Mouse (Mus musculus) cerebellum, adult 8-10 months (tissue): Measurements from ENCODE around the gene Akr1c20.

Source experiments
- DNase-seq: peaks from one replicate; pipeline ENCODE4 v3.0.0; 2022

Gene Akr1c20

DNA sequence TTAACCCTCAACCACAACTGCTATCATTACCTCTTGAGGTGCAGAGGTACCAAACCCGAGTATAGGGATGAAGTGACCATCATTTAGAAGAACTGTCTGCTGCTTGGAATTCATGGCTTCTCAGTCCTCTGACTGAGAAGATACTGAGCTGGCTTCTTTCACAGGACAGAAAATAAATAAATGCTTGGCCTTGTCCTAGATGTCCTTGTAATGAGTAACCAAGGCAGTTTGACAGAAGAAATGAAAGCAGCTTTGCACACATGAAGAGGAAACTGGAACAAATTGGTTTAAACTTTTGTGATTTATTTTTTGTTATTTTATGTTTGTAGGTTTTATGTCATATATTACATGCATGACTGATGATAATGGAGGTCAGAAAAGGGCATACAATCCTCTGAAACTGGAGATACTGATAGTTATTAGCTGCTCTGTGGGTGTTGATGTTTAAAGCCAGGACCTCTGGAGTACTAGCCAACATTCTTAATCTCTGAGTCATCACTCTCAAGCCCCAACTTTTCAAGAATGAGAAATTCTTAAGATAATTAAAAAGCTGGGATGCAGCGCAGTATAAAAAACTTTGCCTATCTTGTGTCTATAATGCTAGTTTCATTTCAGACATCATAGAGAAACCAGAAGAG, at the start of gene Akr1c20:
Gene Akr1c20, minus strand, starts transcription at position 145 of the 638 bp plus-strand sequence.
- no peak for DNase-seq

- DNase-seq = no peak
Observed at GRCm38 (mm10) chr13:4565996-4566395, 42.9 kb upstream of the Akr1c20 start.

- DNase-seq = no peak
Observed at GRCm38 (mm10) chr13:4560500-4560899, 37.4 kb upstream of the Akr1c20 start.

DNA sequence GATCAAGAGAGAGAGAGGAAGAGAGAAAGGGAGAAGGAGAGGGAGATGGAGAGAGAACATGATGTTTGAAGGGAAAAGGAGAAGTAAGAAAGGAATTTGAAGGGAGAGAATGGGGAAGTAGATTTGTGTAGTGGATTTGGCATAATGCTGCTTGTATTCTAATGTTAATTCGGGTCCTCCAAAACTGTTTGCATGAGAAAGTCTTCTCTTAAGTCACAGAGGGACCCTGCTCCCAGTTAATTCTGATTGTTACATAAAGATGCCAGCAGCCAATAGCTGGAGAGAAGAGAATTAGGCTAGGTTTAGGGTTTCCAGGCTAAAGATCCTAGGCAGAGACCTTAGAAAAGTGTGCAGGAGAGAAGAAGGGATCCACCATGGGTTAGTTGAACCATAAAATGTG, 36.0 kb upstream of the Akr1c20 start:
- no peak for DNase-seq

DNA sequence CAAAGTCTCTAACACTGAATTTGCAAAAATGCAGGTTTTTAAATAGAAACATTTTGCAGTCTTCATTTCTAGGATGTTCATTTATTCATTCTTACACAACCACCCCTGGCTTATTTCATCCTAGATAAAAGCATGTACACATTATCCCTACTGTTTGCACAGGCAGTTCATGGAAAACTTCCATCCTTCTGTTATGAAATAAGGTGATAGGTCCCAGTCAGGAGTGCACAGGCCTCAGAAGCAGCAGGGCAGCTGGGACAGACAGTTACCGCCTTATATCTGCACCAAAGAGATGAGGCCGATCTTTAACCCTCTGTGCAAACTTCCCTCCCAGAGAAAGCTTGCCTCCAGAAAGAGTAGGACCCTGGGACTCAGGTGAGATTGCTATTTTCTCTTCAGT, 8.3 kb downstream of the Akr1c20 start:
- no peak for DNase-seq

- no peak for DNase-seq
Observed at GRCm38 (mm10) chr13:4467896-4468295, 55.2 kb downstream of the Akr1c20 start.

GRCm38 (mm10) chr13:4465641-4466040, 57.5 kb downstream of the Akr1c20 start:
- no peak for DNase-seq
